Mouse (Mus musculus) bone marrow, adult 2 months (tissue): ENCODE data around the gene U2surp. TPM values are rescaled to one million over a fixed set of nuclear protein-coding genes. Genes with fewer than 3 reads are reported as not detected.
"Not testable (repeated sequence)": the region's sequence is repeated elsewhere in the genome, so short reads cannot be mapped to it uniquely, and the experiment has no call there.

Experiments
- H3K27ac ChIP-seq: fragments of 200-500 bp; 2 replicates; pipeline ENCODE4 v1.5.1; 2012; ENCODE audit warnings: low read depth, mild to moderate bottlenecking, control low read depth, inconsistent platforms, low read length; ENCODE audit not compliant: control insufficient read depth, poor library complexity, insufficient read depth
- H3K4me1 ChIP-seq: fragments of 200-500 bp; 2 replicates; pipeline ENCODE4 v1.6.1; 2011; ENCODE audit warnings: low read length; ENCODE audit not compliant: control insufficient read depth, insufficient read depth
- H3K4me3 ChIP-seq: fragments of 200-500 bp; replicated peaks from 2 replicates; pipeline ENCODE3; 2011; ENCODE audit warnings: mild to moderate bottlenecking, low read depth, low read length, control low read depth; ENCODE audit not compliant: control insufficient read depth
- CTCF ChIP-seq: fragments of 200-500 bp; IDR thresholded peaks from 2 replicates; pipeline ENCODE4 v1.5.1; 2011; ENCODE audit warnings: low read length, control low read depth; ENCODE audit not compliant: control insufficient read depth, insufficient read depth
- POLR2A ChIP-seq: fragments of 200-500 bp; IDR thresholded peaks from 2 replicates; pipeline ENCODE4 v1.6.1; 2011; ENCODE audit warnings: low read depth, mild to moderate bottlenecking, control low read depth, low read length, borderline replicate concordance; ENCODE audit not compliant: control insufficient read depth
- WGBS: fragments of 180-500 bp; shearing (Covaris S2); methylation state at CpG from one replicate; pipeline ENCODE4 v1.1.7; 2018; 5-methylcytosine and 5-hydroxymethylcytosine counted together
- polyA plus RNA-seq: library from polyadenylated mRNA; stranded (reverse); fragments of >200 nt; gene quantifications from 2 replicates; pipeline ENCODE4 v1.2.4, GENCODE M21; 2011; ENCODE audit warnings: low replicate concordance; ENCODE audit not compliant: missing spikeins, insufficient read depth, insufficient read length

The U2surp gene
- polyA plus RNA-seq, 1 experiment = 79.3 TPM

DNA sequence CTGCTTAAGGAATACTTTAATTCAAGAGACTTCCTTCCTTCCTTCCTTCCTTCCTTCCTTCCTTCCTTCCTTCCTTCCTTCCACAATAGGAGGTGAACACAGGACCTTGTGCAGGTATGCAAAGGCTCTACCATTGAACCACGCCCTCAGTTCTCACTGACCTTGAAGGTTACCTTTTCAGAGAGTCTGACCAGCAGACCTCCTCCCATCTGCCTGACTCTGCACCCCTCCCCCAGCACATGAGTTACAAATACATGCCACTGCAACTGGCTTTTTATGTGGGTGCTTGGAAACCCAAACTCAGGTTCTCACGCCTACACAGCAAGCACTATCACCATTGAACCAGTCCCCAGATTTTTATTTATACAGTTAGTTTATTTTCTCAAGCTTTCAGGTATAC, 10.8 kb upstream of the U2surp start:
- H3K27ac ChIP-seq = no peak overlapping the region
- 76% methylated on average over 2 of the region's 2 CpGs for WGBS
- no peak for TF ChIP-seq POLR2A
- no peak overlapping the region for H3K4me3 ChIP-seq
- no peaks in the 10 kb centered on the region for H3K4me1 ChIP-seq

DNA sequence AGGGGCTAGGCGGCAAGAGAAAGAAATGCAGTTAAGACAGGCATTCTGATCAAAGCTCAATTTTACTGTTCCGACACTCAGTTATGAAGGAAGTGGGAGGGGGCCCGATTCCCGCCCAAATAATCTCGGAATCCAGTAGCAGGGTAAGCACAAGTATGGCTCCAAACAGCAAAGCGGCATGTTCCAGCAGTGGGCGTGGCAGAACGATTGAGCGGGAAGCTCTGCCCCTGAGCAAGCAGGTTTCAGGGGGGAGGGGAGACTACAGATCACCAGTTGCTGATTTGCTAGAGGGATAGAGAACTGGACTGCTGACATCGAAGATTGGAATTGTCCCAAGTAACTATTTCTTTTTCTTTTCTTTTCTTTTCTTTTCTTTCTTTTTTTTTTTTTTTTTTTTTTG, 9.8 kb upstream of the U2surp start:
- TF ChIP-seq CTCF (no peak), POLR2A (no peak)

DNA sequence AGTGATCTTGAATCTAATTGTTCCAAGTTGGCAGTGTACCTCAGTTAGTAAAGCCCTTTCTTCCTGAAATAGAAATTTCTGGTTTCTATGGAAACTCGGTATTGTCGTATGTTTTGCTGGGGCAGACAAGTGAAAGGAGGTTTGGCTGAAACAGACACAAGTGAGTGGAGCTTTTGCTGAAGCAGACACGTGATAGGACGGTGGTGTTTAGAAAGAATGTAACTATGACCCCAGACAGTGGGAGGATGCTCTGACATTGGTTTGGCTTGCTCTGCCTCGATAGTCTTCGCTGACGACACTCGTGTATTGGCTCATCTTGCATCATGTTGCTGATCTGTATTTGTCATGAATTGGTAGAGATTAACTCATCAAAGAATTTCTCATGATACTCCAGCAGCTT, 9.2 kb upstream of the U2surp start:
- WGBS = 82% methylated on average over 8 of the region's 8 CpGs
- no peaks in the 10 kb centered on the region for H3K4me1 ChIP-seq
- H3K27ac ChIP-seq = no peak overlapping the region
- TF ChIP-seq POLR2A (no peak), CTCF (no peak)
- H3K4me3 ChIP-seq = no peak overlapping the region

More for the DNA sequence above, 9.8 kb upstream of the U2surp start:
- WGBS = 59% methylated on average over 10 of the region's 10 CpGs
- H3K4me1 ChIP-seq = no peaks in the 10 kb centered on the region
- H3K4me3 ChIP-seq = no peak overlapping the region
- no peak overlapping the region for H3K27ac ChIP-seq

DNA sequence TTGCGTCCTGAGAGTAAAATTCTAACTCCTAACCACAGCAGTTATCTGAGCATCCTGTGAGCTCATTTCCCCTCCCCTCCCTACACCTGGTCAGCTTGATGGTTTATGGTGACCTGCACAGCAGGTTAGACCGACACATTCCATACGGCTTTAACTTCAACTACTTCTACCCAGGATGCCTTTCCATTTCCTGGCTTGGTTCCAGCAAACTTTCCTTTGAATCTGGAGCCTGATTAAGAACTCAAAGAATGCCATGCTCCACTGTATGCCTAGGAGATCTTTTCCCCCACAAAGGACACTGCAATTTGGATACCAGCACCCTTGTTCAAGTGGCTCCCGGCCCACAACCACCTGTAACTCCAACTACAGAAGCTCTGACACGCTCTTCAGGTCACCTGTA, 8.8 kb upstream of the U2surp start:
- 81% methylated on average over 5 of the region's 5 CpGs for WGBS
- no peak overlapping the region for H3K27ac ChIP-seq
- TF ChIP-seq POLR2A = no peak
- TF ChIP-seq CTCF = no peak
- no peak overlapping the region for H3K4me3 ChIP-seq
- no peaks in the 10 kb centered on the region for H3K4me1 ChIP-seq

DNA sequence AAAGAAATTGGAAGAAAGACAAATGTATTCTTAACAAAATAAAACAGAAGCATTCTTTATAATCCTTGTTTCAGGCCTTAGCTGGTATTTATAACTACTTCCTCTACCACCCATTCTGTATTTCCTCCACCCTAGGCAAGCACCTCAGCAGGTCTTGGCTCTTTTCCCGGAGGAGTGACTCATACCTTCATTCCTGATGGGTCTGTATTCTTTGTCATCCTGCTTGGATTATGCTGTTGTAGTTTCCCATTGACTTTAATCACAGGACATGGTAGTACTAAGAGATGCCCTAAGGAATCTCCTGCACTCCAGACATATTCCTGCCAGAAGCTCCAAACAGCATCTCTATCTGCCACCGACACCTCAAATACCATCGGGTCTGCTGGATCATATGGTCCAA, 2.6 kb upstream of the U2surp start:
- WGBS = 64% methylated on average over 3 of the region's 3 CpGs
- not testable (repeated sequence) for H3K27ac ChIP-seq, H3K4me1 ChIP-seq, H3K4me3 ChIP-seq

DNA sequence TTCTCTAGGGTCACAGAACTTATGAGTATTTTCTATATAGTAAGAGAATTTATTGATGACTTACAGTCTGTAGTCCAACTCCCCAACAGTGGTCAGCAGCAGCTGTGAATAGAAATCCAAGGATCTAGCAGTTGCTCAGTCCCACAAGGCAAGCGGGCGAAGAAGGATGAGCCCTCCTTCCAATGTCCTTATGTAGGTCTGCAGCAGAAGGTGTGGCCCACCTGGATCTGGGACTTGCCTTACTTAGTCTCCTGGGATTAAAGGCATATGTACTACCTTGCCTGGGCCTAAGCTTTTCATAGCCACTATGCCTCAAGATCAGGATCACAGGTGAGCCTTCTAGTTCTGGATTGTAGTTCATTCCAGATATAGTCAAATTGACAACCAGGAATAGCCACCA, 2.0 kb upstream of the U2surp start:
- Histone ChIP-seq H3K27ac (no peak overlapping the region), H3K4me3 (no peak overlapping the region), H3K4me1 (peaks cover 1% of the 10 kb centered on the region; the same call in 1 of the 2 replicates)
- 96% methylated on average over 2 of the region's 2 CpGs for WGBS
- no peak for TF ChIP-seq POLR2A
- TF ChIP-seq CTCF = no peak

DNA sequence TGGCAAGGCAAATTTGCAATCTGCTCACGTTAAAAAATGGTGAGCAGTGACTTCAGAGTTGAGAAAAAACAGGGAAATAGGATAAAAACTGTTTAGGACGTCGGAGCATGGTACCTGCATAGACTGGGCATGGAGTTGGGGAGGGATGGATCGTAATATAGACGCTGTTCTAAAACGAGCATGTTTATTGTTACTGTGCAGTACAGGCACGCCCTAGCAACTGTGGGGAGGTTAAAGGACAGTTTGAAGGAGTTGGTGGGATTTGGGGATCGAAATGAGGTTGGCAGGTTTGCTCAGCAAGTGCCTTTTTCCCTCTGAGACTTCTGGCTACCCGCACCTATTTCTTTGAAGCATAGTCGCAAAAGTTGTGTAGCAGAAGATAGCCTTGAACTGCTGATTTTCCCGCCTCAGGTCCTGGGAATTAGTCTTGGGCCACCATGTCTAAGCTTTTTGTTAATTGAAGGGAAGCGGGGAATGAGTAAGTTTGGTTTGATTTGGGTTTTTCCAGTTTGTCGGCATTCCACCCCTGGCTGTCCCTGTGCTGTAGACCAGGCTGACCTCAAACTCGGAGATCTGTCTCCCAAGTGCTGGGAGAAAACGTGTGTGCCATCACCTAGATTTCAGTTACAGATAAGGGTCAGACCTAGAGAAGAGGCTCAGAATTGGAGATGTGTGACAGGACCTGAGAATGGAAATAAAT, 685 bp upstream of the U2surp start:
- TF ChIP-seq CTCF (no peak), POLR2A (no peak)
- Histone ChIP-seq H3K27ac (peak overlapping the region; percentile 53), H3K4me3 (peak overlapping the region; percentile 96), H3K4me1 (peaks cover 1% of the 10 kb centered on the region; the same call in 1 of the 2 replicates)
- WGBS = 28% methylated on average over 15 of the region's 15 CpGs

DNA sequence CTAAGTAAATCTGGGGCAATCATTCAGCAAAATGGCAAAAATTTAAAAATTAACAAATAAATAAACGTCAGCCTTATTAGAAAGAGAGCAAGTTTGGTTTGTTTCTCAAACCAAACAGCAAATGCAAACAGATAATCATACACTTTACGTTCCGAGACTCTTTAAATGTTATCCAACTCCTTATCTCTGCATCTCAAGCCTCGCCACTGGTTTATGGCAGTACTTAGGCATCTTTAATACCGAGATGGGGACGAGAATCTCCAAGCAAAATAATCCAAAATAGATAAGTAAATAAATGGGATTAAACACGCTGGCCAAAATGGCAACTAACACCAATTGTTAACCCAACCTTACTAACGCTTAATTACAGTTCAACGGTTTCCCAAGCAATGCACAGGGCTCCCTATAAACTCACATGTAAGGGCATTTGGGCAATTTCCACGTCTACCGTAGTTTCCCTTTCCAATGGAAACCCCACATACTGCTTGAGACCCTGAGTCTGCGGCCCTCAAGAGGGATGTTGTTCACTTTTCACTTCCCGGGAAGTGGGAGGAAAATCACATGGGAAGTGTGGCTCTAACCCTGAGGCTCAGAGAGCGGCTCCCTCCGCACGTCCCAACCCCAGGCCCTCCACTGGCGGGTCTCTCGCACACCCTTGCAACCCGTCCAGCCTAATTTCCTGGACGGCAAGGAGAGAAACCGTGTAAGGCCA, 947 bp downstream of the U2surp start:
- H3K4me1 ChIP-seq = peaks cover 1% of the 10 kb centered on the region; the same call in 1 of the 2 replicates
- 0 out of 2 replicates have a peak overlapping the region, but pooled peaks have one; percentile 0 for H3K27ac ChIP-seq
- TF ChIP-seq POLR2A = no peak
- TF ChIP-seq CTCF = no peak
- 4% methylated on average over 21 of the region's 21 CpGs for WGBS
- H3K4me3 ChIP-seq = peak overlapping the region; percentile 96
